Mouse (Mus musculus) heart, embryonic 16.5 days (tissue): Measurements from ENCODE around the gene Fam221b. TPM values are rescaled to one million over a fixed set of nuclear protein-coding genes. Genes with fewer than 3 reads are reported as not detected.

Experiments
- ATAC-seq: fragments of 200-750 bp; cut with Nextera tagmentation; replicated peaks from 2 replicates; pipeline ENCODE4 v1.8.0; 2017; ENCODE audit warnings: moderate number of reproducible peaks; ENCODE audit not compliant: insufficient read depth, low FRiP score; ENCODE audit errors: extremely low read depth
- H3K27ac ChIP-seq: fragments of 300-500 bp; sonication (generic); 2 replicates; pipeline ENCODE4 v1.5.1; 2014; ENCODE audit warnings: mild to moderate bottlenecking, low read length, control low read depth, moderate library complexity
- H3K27me3 ChIP-seq: fragments of 300-500 bp; sonication (generic); 2 replicates; pipeline ENCODE4 v1.6.1; 2014; ENCODE audit warnings: low read length, mixed read lengths; ENCODE audit not compliant: control insufficient read depth, insufficient read depth
- H3K36me3 ChIP-seq: fragments of 300-500 bp; sonication (generic); 2 replicates; pipeline ENCODE4 v1.6.1; 2014; ENCODE audit not compliant: control insufficient read depth, insufficient read depth
- H3K4me1 ChIP-seq: fragments of 300-500 bp; sonication (generic); 2 replicates; pipeline ENCODE4 v1.6.1; 2014; ENCODE audit warnings: low read length, mixed read lengths; ENCODE audit not compliant: control insufficient read depth, insufficient read depth
- H3K4me2 ChIP-seq: fragments of 300-500 bp; sonication (generic); 2 replicates; pipeline ENCODE4 v1.6.1; 2014; ENCODE audit warnings: low read depth, mild to moderate bottlenecking, control low read depth, low read length
- H3K4me3 ChIP-seq: fragments of 300-500 bp; sonication (generic); 2 replicates; pipeline ENCODE4 v1.5.1; 2014; ENCODE audit warnings: mild to moderate bottlenecking, control low read depth, low read length
- H3K9ac ChIP-seq: fragments of 300-500 bp; sonication (generic); 2 replicates; pipeline ENCODE4 v1.6.1; 2014; ENCODE audit warnings: low read length, control low read depth
- H3K9me3 ChIP-seq: fragments of 300-500 bp; sonication (generic); replicated peaks from 2 replicates; pipeline ENCODE4 v1.6.1; 2016; ENCODE audit warnings: low read length; ENCODE audit not compliant: control insufficient read depth
- WGBS: fragments of 180-500 bp; shearing (Covaris S2); extraction: QIAGEN DNeasy Blood & Tissue Kit; methylation state at CpG from one replicate; pipeline ENCODE4 v1.1.7; 2014; 5-methylcytosine and 5-hydroxymethylcytosine counted together
- polyA plus RNA-seq: library from polyadenylated mRNA; unstranded; fragments of >200 nt; fragmentation: Nextera tagmentation; extraction: Ambion mirVana; gene quantifications from 2 replicates; pipeline ENCODE4 v1.2.1, GENCODE M21; 2015

Fam221b gene
- polyA plus RNA-seq, 1 experiment from 2014 or later, result 2.9 TPM

DNA sequence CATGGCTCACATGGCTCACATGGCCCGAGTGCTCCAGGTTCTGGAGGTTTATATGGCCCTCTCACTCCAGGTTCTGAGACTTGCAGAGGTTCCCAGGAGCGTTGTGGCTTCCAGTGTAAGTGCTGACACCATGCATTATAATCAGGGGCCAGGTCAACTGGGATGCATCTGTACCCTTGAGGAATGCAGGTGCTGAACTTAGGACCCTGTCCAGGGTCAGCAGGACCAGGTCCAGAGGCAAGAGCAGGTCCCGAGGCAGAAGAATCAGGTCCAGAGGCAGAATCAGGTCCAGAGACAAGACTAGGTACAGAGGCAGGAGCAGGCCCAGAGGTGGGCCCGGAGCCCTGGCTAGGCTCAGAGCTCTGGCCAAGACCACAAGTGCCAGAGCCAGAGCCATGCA is 16.2 kb downstream of the Fam221b start:
- Histone ChIP-seq H3K27me3 (no peaks in the 10 kb centered on the region), H3K4me3 (no peak overlapping the region), H3K36me3 (peaks cover 13% of the 10 kb centered on the region), H3K9me3 (peaks cover 5% of the 10 kb centered on the region), H3K4me2 (0 out of 2 replicates have a peak overlapping the region, but pooled peaks have one; percentile 51), H3K9ac (no peak overlapping the region), H3K4me1 (peaks cover 4% of the 10 kb centered on the region), H3K27ac (no peak overlapping the region)
- ATAC-seq, result no peak
- WGBS, result 82% methylated on average over 4 of the region's 4 CpGs

DNA sequence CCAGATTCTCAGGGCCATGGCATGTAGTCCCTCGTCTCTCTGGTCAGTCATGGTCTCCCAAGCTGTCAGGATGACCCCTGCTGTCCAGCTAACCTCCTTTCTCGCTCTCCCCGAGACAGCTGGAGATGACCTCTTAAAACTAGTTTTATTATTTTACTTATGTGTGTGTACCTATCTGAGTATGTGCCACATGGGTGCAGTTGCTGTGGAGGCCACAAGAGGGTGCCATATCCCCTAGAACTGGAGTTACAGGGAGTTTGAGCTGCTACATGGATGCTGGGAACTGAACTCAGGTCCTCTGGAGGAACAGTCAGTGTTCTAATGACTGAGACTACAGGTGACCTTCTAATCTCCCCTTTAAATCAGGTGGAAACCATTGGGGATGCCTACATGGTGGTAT is 19.2 kb downstream of the Fam221b start:
- Histone ChIP-seq H3K9ac (no peak overlapping the region), H3K4me3 (no peak overlapping the region), H3K4me2 (no peak overlapping the region), H3K27me3 (no peaks in the 10 kb centered on the region), H3K4me1 (no peaks in the 10 kb centered on the region), H3K36me3 (peaks cover 13% of the 10 kb centered on the region), H3K9me3 (peaks cover 5% of the 10 kb centered on the region), H3K27ac (no peak overlapping the region)
- 91% methylated on average over 3 of the region's 3 CpGs for WGBS
- ATAC-seq, result no peak

DNA sequence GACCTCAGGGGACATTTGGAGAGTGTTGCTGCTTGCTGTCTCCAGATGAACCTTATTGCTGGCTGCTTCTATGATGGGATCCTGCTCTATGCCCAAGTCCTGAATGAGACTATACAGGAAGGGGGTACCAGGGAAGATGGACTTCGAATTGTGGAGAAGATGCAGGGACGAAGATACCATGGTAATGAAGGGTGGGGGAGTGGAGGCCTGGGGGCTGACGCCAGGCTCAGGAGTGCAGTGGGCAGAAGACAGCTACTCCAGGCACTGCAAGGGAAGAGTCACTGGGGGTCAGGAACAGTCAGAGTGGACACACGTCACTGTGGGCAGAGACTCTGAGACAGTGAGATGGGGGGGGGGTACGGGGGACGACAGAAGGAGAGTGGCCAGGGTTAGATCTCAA is 28.5 kb downstream of the Fam221b start:
- no peak overlapping the region for H3K9ac ChIP-seq
- H3K27ac ChIP-seq, result no peak overlapping the region
- no peak overlapping the region for H3K4me2 ChIP-seq
- no peaks in the 10 kb centered on the region for H3K9me3 ChIP-seq
- no peaks in the 10 kb centered on the region for H3K27me3 ChIP-seq
- H3K36me3 ChIP-seq, result no peaks in the 10 kb centered on the region
- H3K4me1 ChIP-seq, result peaks cover under 1% of the 10 kb centered on the region
- no peak overlapping the region for H3K4me3 ChIP-seq
- no peak for ATAC-seq
- WGBS, result 81% methylated on average over 6 of the region's 6 CpGs

DNA sequence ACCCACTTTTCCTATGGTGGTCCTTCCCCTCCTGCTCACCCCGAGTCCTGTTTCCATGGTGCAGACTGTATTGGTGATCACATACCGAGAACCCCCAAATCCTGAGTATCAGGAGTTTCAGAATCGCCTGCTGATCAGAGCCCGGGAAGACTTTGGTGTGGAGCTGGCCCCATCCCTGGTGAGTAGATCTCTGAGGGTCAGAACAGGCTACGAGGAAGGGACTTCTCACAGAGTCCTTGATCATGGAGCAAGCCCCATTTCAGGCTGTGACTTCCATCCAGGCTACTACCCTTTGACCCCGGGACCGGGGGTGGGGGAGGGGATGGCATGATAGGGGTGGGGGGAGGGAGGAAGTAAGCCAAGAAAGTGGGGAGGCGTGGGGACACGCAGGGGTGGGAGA is 28.9 kb downstream of the Fam221b start:
- no peak overlapping the region for H3K27ac ChIP-seq
- ATAC-seq, result no peak
- H3K27me3 ChIP-seq, result no peaks in the 10 kb centered on the region
- H3K4me1 ChIP-seq, result peaks cover 5% of the 10 kb centered on the region
- no peak overlapping the region for H3K4me2 ChIP-seq
- H3K9me3 ChIP-seq, result no peaks in the 10 kb centered on the region
- no peak overlapping the region for H3K4me3 ChIP-seq
- H3K9ac ChIP-seq, result no peak overlapping the region
- H3K36me3 ChIP-seq, result no peaks in the 10 kb centered on the region
- WGBS, result 69% methylated on average over 9 of the region's 9 CpGs

DNA sequence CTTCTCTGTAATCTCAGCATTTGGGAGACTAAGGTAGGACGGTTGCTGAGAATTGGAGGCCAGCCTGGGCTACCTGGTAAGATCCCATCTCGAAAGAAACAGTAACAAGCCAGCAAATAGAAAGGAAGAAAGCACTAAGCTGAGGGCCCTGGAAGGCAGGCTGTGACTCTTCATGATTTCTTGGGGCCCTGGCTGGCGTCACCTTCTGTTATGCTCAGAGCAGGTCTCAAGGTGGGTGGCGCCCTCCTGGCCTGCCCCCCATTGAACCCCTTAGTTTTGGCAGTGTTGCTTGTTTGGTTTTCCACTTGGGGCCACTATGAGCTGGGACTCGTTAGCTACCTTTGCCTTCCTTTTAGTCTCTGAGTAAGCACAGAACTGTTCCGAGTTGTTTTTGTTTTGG is 32.2 kb downstream of the Fam221b start:
- H3K9me3 ChIP-seq, result no peaks in the 10 kb centered on the region
- H3K4me1 ChIP-seq, result peaks cover 16% of the 10 kb centered on the region
- no peak for ATAC-seq
- no peak overlapping the region for H3K27ac ChIP-seq
- no peaks in the 10 kb centered on the region for H3K36me3 ChIP-seq
- no peaks in the 10 kb centered on the region for H3K27me3 ChIP-seq
- 80% methylated on average over 6 of the region's 6 CpGs for WGBS
- H3K4me3 ChIP-seq, result no peak overlapping the region
- no peak overlapping the region for H3K4me2 ChIP-seq
- no peak overlapping the region for H3K9ac ChIP-seq

DNA sequence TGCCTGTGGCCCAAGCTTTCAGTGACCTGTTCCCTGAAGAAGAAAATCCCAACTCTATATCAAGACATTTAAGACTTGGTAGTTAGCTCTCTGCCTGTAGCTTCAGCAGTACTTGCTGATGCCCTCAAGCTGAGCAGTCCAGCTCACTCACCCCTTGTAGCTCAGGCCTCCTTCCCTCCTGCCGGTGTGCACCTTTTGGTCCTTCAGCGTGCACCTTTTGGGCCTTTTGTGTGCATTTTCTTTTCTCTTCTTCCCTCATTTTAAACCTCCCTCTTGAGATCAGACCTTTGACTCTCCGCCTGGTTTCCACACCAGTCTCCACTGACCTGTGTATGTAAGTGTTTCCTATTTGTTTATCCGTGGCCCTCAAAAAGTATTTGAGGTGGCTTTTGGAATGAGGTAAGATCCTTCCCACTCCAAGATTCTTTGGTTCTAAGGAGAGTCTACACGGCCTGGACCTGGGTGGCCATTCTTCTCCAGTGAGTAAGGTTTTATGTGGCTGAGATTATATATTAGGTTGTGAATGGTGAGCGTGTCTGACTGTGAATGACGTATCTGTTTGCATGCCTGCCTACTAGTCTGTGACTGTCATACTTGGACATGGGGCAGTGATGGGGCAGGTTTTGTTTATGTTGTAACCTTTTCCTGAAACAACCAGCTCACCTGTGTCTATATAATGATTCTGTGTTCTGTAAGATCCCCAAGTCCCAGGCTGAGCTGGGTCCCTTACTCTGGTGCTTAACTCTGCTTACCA is 34.1 kb downstream of the Fam221b start:
- peaks cover 23% of the 10 kb centered on the region for H3K4me1 ChIP-seq
- WGBS, result 86% methylated on average over 7 of the region's 7 CpGs

DNA sequence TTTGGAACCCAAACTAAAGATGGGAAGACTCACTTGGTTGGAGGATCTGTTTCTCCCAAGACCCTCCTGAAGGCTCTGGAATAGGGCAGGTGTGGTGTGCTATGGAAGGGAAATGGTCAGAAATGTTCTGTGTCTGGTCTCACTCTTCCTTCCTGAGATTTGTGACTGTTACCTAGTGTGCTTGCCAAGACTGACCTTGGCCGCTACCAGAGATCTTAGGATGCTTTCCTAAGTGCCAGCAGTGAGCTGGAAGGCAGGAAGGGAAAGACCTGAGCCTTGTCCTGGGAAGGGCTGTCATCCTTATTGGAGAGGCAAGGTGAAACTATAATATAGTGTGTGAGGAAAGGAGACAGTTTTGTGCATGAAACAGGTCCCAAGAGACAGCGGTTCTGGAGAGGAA is 35.2 kb downstream of the Fam221b start:
- Histone ChIP-seq H3K4me1 (peaks cover 23% of the 10 kb centered on the region), H3K36me3 (no peaks in the 10 kb centered on the region), H3K27me3 (no peaks in the 10 kb centered on the region), H3K4me3 (no peak overlapping the region), H3K27ac (no peak overlapping the region), H3K4me2 (no peak overlapping the region), H3K9me3 (no peaks in the 10 kb centered on the region), H3K9ac (no peak overlapping the region)
- no peak for ATAC-seq
- 88% methylated on average over 2 of the region's 2 CpGs for WGBS

More for the DNA sequence above, 34.1 kb downstream of the Fam221b start:
- no peaks in the 10 kb centered on the region for H3K27me3 ChIP-seq
- no peaks in the 10 kb centered on the region for H3K36me3 ChIP-seq
- H3K9ac ChIP-seq, result no peak overlapping the region
- H3K4me2 ChIP-seq, result no peak overlapping the region
- no peak for ATAC-seq
- H3K27ac ChIP-seq, result no peak overlapping the region
- no peak overlapping the region for H3K4me3 ChIP-seq
- H3K9me3 ChIP-seq, result no peaks in the 10 kb centered on the region

DNA sequence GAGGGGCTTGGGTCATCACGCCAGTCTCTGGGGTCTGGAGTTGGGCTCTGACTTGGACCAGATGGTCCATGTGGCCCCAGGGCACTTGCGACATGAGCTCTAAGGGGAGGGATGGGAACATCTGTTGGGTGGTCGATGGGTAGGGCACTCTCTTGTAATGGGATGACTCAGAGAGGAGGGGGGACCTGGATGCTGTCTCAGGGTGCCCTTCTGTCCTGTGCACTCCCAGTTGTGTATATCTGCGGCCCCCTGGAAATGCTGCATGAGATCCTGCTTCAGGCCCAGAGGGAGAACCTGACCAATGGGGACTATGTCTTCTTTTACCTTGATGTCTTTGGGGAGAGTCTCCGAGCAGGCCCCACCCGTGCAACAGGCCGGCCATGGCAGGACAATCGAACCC is 35.6 kb downstream of the Fam221b start:
- Histone ChIP-seq H3K36me3 (no peaks in the 10 kb centered on the region), H3K9me3 (no peaks in the 10 kb centered on the region), H3K4me1 (peaks cover 23% of the 10 kb centered on the region), H3K27ac (no peak overlapping the region), H3K4me2 (no peak overlapping the region), H3K27me3 (no peaks in the 10 kb centered on the region), H3K9ac (no peak overlapping the region), H3K4me3 (no peak overlapping the region)
- WGBS, result 87% methylated on average over 8 of the region's 8 CpGs
- ATAC-seq, result no peak

DNA sequence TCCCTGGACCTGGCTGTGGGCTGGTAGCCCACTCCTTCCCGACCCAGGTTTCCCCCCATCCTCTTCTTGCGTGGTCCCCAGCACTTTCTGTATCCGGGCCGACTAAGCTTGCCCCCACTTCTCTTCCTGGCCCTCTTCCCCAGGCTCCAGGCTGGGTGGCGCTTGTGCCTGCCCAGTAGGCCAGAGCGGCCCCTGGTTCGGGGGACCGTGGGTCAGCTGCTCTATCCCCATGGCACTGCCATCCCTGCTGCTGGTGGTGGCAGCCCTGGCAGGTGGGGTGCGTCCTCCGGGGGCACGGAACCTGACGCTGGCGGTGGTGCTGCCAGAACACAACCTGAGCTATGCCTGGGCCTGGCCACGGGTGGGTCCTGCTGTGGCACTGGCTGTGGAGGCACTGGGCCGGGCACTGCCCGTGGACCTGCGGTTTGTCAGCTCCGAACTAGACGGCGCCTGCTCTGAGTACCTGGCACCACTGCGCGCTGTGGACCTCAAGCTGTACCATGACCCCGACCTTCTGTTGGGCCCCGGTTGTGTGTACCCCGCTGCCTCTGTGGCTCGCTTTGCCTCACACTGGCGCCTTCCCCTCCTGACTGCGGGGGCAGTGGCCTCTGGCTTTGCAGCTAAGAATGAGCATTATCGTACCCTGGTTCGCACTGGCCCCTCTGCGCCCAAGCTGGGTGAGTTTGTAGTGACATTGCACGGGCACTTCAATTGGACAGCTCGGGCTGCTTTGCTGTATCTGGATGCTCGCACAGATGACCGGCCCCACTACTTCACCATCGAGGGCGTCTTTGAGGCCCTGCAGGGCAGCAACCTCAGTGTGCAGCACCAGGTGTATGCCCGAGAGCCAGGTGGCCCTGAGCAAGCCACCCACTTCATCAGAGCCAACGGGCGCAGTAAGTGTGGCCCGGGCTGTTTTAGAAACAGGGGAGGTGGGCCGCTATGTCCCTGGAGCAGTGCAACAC is 36.7 kb downstream of the Fam221b start:
- Histone ChIP-seq H3K27me3 (no peaks in the 10 kb centered on the region), H3K27ac (no peak overlapping the region; the same call in 1 of the 2 replicates), H3K4me2 (peak overlapping the region; percentile 71), H3K4me1 (peaks cover 23% of the 10 kb centered on the region), H3K36me3 (no peaks in the 10 kb centered on the region), H3K9ac (peak overlapping the region; percentile 92), H3K9me3 (no peaks in the 10 kb centered on the region), H3K4me3 (peak overlapping the region; percentile 70)
- 51% methylated on average over 42 of the region's 42 CpGs for WGBS
- ATAC-seq, result peak; percentile 41
